Mouse (Mus musculus) T-cell, adult 2 months (primary cell): ENCODE measurements around the gene C1qb.

Experiments
- DNase-seq: peaks from one replicate; pipeline ENCODE4 v3.0.0; 2022; ENCODE audit warnings: low spot score

Gene C1qb

GRCm38 (mm10) chr4:136842802-136843201 lies 43.2 kb downstream of the C1qb start:
- no peak for DNase-seq

- DNase-seq = peak; percentile 13
These were observed 44.0 kb downstream of the C1qb start for GRCm38 (mm10) chr4:136842033-136842432.

- peak; percentile 70 for DNase-seq
These were observed 44.9 kb downstream of the C1qb start for GRCm38 (mm10) chr4:136841056-136841455.

GRCm38 (mm10) chr4:136838462-136838861 lies 47.5 kb downstream of the C1qb start:
- DNase-seq = no peak

GRCm38 (mm10) chr4:136838026-136838425 lies 48.0 kb downstream of the C1qb start:
- DNase-seq = no peak

- no peak for DNase-seq
These were observed 49.5 kb downstream of the C1qb start for GRCm38 (mm10) chr4:136836387-136836931.

GRCm38 (mm10) chr4:136835621-136836386 lies 50.2 kb downstream of the C1qb start, which contains the start of gene Ephb2:
Gene Ephb2, minus strand, starts transcription at chr4:136835988.
- peak; percentile 61 for DNase-seq

GRCm38 (mm10) chr4:136834815-136835620 lies 51.0 kb downstream of the C1qb start:
- peak; percentile 15 for DNase-seq

- no peak for DNase-seq
These were observed 51.6 kb downstream of the C1qb start for GRCm38 (mm10) chr4:136834439-136834814.

- no peak for DNase-seq
These were observed 52.2 kb downstream of the C1qb start for GRCm38 (mm10) chr4:136833619-136834351.

- no peak for DNase-seq
These were observed 53.3 kb downstream of the C1qb start for GRCm38 (mm10) chr4:136832559-136833232.

GRCm38 (mm10) chr4:136830272-136830823 lies 55.6 kb downstream of the C1qb start:
- no peak for DNase-seq
